Mouse (Mus musculus) left cerebral cortex, postnatal 25 days (tissue): ENCODE results near the gene Gm11213. TPM values are rescaled to one million over a fixed set of nuclear protein-coding genes. Genes with fewer than 3 reads are reported as not detected.

Experiments
- DNase-seq, 2 experiments: peaks; one replicate each; pipeline ENCODE4 v3.0.0; 2022; ENCODE audit warnings: low spot score in 2 of 2, mixed read lengths in 1 of 2
- intact Hi-C: fragments of 180-260 bp; cut with DNase I; formaldehyde crosslinking; loops from one replicate; pipeline ENCODE4 v1.15.1; 2025
- total RNA-seq, 2 experiments: library from RNA; stranded (reverse); gene quantifications; 2 replicates each; pipeline ENCODE4 v1.2.3; 2021

Gm11213 gene
- total RNA-seq: not detected

- no peak for DNase-seq
- intact Hi-C loops: no loop called here
These were observed at the start of gene Gm11213 for GRCm38 (mm10) chr4:63604945-63605344. Gm11213 (minus strand) TSS chr4:63605261.

- DNase-seq: no peak
- intact Hi-C loops: no loop called here
These were observed 49.3 kb upstream of the Gm11213 start for GRCm38 (mm10) chr4:63654381-63654780.

GRCm38 (mm10) chr4:63643956-63644726 is 39.1 kb upstream of the Gm11213 start:
- intact Hi-C loops: loop anchor here (5.0 kb wide), 1 partner anchor 277 kb away; no protein-coding TSS in a partner anchor
- no peak for DNase-seq

GRCm38 (mm10) chr4:63639842-63640241 is 34.8 kb upstream of the Gm11213 start:
- intact Hi-C loops: loop anchor here (5.0 kb wide), 1 partner anchor 273 kb away; no protein-coding TSS in a partner anchor
- DNase-seq: no peak

- intact Hi-C loops: no loop called here
- no peak for DNase-seq
These were observed 33.5 kb upstream of the Gm11213 start for GRCm38 (mm10) chr4:63638603-63639002.

GRCm38 (mm10) chr4:63633181-63633580 is 28.1 kb upstream of the Gm11213 start:
- no peak for DNase-seq
- intact Hi-C loops: no loop called here

- intact Hi-C loops: no loop called here
- DNase-seq: no peak
These were observed 22.1 kb upstream of the Gm11213 start for GRCm38 (mm10) chr4:63627111-63627510.

- intact Hi-C loops: no loop called here
- DNase-seq: no peak
These were observed 20.6 kb upstream of the Gm11213 start for GRCm38 (mm10) chr4:63625563-63626080.

GRCm38 (mm10) chr4:63622378-63622835 is 17.3 kb upstream of the Gm11213 start, which contains the start of gene Tex48:
Tex48 (minus strand) TSS chr4:63622428.
- intact Hi-C loops: loop anchor here (5.0 kb wide), 1 partner anchor 220 kb away; no protein-coding TSS in a partner anchor
- no peak for DNase-seq

GRCm38 (mm10) chr4:63621861-63622260 is 16.8 kb upstream of the Gm11213 start:
- no peak for DNase-seq
- intact Hi-C loops: loop anchor here (5.0 kb wide), 1 partner anchor 220 kb away; no protein-coding TSS in a partner anchor

- DNase-seq: no peak
- intact Hi-C loops: no loop called here
These were observed 3.3 kb upstream of the Gm11213 start for GRCm38 (mm10) chr4:63608391-63608790.

GRCm38 (mm10) chr4:63605968-63606367 is 907 bp upstream of the Gm11213 start:
- no peak for DNase-seq
- intact Hi-C loops: no loop called here

- intact Hi-C loops: no loop called here
- DNase-seq: no peak
These were observed 484 bp upstream of the Gm11213 start for GRCm38 (mm10) chr4:63605545-63605944.

- intact Hi-C loops: no loop called here
- no peak for DNase-seq
These were observed 3.8 kb downstream of the Gm11213 start for GRCm38 (mm10) chr4:63601263-63601662.

GRCm38 (mm10) chr4:63600786-63601185 is 4.3 kb downstream of the Gm11213 start:
- intact Hi-C loops: no loop called here
- DNase-seq: no peak

- intact Hi-C loops: no loop called here
- no peak for DNase-seq
These were observed 9.1 kb downstream of the Gm11213 start for GRCm38 (mm10) chr4:63596010-63596409.

- DNase-seq: no peak
- intact Hi-C loops: no loop called here
These were observed 9.8 kb downstream of the Gm11213 start for GRCm38 (mm10) chr4:63595259-63595658.

GRCm38 (mm10) chr4:63594459-63595110 is 10.5 kb downstream of the Gm11213 start:
- intact Hi-C loops: no loop called here
- no peak for DNase-seq

GRCm38 (mm10) chr4:63590538-63590937 is 14.5 kb downstream of the Gm11213 start:
- intact Hi-C loops: no loop called here
- DNase-seq: no peak

- intact Hi-C loops: no loop called here
- DNase-seq: no peak
These were observed 15.1 kb downstream of the Gm11213 start for GRCm38 (mm10) chr4:63589987-63590386.
